Mouse (Mus musculus) testis, postnatal 14 days (tissue): ENCODE results near the gene Igsf10.
"Not testable (repeated sequence)": the region's sequence is repeated elsewhere in the genome, so short reads cannot be mapped to it uniquely, and the experiment has no call there.

Experiments used
- DNase-seq: peaks from one replicate; pipeline ENCODE4 v3.0.0; 2021; ENCODE audit warnings: low spot score

Igsf10 gene

DNA sequence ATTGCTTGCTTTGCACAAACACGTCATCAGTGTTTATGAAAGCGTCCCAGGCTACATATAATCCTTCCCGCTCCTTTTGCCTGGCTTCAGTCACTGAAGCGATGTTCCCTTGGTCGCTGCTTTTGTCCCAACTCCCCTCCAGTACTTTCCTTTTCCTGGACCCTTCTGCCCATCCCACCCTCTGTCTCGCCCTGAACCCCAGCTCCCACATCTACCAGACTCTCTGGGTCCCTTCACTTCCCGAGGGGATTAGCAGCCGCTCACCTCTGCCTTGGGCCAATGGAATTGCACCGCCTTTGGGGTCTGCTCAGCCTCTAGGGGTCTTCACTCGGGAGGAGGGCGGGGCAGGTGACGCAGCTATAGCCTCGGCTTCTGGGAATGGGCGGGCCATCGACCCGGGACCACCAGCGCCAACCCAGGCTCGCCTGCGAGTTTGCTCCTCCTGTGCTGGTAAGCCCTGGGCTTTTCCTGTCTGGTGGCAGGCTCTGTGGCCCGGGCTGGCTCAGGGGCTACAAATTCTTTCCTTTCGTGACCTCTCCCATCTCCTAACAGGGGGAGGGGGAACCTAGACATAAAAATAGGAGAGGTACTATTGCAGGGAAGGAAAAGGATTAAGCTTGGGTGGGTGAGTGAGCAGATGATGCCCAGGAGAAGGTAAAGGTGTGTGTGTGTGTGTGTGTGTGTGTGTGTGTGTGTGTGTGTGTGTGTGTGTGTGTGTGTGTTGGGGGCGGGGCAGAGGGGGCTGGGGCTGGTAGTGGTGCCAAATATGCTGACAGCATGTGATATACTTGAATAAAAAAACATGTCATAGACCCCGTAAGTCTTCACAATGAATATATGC is at the start of gene Igsf10:
TSS of gene Igsf10 (minus strand) at position 330 of the 841 bp plus-strand sequence.
- DNase-seq: peak; percentile 19

DNA sequence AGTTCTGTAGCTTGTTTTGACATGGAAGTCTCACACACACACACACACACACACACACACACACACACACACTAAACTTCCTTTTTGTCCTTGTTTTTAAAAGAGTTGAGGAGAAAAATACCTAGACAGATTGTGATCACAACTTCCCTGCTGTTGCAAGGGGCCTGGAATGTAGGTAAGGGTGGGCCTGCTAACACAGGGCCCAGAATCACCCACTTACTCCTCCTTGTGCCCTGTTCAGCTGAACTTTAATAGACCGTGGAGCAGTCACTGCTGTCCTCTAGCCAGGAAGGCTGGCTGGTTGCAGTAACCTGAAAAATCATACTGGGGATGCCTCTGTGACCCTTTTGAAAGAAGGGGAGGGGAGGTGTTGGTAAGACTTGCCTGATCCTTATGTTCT is 41.4 kb upstream of the Igsf10 start:
- no peak for DNase-seq

DNA sequence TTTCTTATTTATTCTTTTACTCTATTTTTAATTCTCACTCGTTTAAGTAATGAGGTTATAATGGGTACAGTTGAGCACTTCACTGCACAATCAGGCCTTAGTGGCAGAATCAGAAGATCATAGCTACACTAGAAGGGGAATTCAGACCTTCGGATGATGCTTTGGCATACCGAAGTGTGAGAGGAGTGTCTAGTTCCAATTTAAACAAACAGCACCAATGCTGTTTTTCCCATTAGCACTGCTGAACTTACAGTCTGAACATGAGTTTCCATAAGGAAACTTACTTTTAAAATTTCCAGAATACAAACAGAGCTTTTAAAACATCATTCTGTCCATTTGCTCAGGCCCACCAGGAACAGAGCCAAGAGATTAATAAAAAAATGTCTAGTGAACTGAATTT is 40.8 kb upstream of the Igsf10 start:
- DNase-seq: no peak

DNA sequence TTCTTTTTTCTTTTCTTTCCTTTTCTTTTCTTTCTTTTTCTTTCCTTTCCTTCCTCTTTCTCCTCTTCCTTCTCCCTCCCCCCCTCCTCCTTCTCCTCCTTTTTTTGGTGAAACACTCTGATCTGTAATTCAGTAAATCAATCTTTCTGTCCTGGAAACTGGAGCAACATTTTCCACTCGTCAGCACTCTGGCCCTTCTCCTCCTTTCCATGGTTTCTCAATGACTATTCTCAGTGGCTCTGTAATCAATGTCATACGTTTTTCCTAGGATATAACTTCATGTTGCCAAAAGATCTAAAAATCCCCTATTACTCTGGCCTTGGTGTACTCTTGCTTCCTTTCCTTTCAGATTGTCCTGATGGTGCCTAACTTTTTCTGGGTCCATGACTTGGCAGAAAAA is 40.1 kb upstream of the Igsf10 start:
- DNase-seq: no peak

DNA sequence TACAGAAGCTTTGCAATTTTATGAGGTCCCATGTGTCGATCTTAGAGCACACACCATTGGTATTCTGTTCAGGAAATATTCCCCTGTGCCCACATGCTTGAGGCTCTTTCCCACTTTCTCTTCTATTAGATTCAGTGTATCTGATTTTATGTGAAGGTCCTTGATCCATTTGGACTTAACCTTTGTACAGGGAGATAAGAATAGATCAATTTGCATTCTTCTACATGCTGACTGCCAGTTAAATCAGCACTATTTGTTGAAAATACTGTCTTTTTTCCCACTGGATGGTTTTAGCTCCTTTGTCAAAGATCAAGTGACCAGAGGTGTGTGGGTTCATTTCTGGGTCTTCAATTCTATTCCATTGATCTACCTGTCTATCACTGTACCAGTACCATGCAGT is 34.6 kb upstream of the Igsf10 start:
- not testable (repeated sequence) for DNase-seq

DNA sequence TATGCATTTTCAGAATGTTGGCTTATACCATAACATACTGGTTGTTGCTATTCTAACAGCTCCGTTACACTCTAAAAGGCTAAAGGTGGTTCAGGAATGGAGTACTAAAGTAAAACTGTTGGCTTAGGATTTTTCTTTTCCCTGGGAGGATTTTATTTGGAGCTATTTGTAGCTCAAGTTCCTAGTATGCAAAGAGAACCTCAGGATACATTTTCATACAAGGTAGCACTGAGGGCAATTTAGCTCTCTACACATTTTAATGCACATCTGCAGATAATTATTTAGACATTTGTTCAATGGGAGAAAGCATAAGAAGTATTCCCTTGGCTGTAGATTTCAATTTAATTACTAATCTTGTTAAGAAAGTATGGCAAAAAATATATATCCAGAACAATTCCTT is 17.7 kb upstream of the Igsf10 start:
- no peak for DNase-seq

DNA sequence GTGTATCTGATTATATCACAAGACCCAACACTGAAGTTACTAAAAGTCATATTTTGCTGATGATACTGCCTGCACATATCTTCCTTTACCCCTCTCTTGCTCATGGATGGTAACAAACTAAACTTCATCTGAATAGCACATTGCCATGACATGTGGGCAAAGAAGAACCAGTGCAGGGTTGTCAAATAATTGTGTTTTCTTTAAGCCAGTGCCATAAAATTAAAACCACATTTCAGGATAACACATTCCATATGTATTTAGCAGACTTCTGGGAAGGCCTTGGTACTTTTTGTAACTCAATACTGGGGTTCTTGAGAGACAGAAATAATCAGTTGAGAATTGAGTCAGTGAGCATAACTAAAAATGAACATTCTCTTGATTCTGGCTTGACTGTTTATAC is 15.9 kb upstream of the Igsf10 start:
- DNase-seq: no peak

DNA sequence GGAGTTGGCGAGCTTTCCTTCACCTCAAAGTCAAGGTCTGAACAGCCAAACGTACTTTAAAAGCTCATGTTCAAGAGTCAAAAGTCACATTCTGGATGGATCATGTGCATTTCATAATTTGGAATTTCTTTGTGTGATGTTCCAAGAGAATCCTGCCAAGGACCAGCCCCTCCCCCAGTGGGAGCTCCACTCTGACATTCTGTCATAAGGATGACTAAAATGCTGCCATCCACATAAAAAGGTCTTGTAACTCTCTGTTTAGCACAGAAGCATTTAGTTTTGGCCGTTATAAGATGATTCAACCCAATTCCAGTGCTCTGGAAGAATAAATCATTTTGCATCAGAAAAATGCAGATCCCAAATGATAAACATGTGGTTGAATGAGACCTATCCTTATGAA is 10.0 kb upstream of the Igsf10 start:
- DNase-seq: no peak

DNA sequence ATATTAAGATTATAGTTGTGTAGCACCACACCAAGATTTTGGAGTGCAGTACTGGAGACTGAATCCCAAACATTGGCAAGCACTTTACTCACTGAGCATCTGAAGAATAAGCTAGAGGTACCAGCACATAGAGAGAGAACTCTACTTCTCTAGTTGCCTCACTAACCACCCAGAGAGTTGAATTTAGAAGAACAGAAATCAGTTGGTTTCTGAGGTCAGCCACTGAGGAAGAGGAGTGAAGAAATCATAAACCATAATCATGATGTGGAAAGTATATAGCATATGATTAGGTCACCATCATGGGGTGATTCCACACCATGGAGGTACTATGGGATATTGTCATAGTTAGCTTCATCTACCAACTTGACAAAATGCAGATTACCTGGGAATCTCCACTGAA is 7.6 kb upstream of the Igsf10 start:
- no peak for DNase-seq

DNA sequence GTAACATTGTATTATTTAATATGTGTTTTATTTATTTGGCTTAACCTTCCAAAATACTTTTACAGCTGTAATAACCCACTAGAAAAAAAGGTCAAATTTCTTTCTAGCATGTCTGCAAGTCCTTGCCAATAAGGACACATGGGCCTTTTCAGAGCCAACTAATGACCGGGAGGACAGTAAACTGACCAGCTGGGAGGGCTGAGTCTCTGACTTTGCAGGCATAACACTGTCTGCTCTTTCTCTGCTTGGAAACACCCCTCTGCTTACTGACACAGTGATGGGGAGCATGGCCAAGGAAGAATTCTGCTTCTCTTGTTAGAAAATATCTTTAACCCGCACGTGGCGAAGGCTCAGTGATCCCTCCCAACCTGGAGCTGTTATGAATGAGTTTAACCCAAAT is 1.2 kb downstream of the Igsf10 start:
- DNase-seq: peak; percentile 25

DNA sequence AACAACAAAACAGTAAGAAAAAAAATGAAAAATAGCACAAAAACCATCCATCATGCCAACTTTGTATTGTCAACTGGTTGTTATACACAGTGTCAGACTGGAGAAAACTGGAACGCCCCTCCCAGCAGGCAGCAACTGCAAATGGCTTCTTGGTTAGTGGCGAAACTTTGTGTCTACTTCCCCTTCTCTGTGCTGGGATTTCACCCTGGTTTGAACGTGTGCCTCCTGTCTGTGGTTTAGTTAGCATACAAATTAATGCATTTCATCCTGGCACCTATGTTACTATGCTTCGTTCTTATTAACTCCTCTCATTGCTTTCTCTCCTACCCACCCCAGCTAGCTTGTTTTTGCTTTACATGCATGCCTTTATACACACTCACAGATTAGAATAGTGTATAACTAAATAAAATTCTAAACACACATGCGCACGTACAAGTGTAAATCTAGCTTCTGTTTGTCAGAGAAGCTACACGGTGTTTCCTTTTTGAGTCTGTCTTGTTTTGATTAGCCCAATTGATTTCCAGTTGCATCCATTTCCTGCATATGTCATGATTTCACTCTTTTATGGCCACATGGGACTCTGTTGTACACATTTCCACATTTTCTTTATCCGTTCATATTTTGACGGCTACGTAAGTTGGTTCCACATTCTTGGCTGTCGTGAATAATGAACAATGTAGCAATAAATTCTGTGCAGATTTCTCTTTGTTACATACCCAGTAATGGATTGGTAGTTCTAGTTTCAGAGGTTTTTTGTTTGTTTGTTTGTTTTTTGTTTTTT is 2.4 kb downstream of the Igsf10 start:
- no peak for DNase-seq

DNA sequence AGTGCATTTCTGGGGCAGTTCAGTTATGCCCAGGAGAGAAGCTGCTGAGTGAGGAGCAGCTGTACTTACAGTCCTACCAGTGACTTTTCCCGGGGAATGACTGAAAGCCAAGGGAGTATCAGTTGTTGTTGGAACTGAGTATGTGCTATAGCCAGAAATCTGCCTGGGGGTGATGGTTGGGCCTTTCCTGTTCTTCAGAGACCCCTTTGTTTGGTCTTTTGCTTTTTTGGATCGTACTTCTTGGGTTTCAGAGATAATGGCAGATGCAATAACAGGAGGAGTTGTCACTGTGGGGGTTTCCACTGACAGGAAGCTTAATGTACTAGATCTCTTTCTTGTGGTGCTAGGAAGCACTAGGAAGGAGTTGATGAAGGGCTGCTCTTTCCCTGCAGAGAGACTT is 15.7 kb downstream of the Igsf10 start:
- no peak for DNase-seq

DNA sequence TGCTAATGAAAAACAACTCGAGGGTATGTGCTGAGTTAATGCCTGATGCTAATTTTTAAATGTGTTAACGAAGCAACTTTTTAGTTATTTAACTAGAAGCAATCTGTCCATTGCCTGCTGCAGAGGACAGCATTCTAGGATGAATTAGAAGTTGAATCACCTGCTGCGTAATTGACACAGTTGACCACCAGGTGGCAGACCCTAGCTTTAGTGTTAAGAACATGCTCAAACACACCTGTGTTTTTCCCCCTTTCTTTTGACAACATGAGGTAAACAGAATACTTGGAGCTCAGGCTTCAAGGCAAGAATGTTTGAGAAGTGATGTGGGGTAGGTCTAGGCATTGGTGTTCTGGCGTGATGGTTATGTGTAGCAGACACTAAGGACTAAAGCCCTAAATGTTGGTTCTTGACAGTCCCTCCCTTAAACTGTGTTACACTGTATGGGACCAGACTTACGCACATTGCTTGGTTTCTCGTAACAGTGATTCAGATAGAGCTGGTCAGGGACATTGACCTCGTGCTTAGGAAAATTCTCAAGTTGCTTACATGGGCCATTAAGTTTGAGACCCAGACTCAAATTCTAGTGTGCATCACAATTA is 22.8 kb downstream of the Igsf10 start:
- DNase-seq: no peak

DNA sequence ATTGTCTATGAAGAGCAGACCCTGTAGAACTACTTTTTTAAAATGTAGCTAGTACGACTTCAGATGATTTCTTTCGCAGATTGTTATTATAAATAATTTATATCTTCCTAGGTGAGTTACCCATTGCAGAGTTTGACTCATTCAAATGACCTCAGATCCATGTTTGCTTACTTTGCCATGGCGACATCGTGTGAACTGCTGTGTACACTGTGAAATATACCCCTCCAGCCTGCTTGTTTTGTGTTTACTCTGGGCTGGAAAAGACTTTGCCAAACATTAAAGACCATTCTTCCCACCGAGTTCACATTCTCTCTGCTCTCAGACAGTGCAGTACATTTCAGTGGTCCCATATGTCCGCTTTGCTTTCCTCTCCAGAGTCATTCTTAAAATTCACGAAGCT is 28.1 kb downstream of the Igsf10 start:
- no peak for DNase-seq

DNA sequence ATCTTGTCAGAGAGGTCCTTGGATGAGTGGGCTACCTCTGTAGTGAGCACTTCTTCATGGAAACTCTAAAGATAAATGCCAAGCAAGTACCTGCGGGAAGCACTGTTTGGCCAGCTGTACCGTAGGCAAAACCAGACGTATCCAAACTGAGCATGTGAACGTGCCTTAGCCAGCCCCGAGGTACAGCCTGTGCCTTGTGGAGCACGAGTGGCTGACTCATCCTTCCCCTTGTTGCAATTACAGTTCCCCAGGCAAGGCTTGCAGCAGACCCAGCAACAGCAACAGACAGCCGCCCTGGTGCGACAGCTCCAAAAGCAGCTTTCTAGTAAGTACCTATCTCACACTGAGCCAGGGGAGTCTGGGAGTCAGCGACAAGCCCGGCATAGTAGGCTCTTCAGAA is 31.6 kb downstream of the Igsf10 start:
- DNase-seq: no peak

DNA sequence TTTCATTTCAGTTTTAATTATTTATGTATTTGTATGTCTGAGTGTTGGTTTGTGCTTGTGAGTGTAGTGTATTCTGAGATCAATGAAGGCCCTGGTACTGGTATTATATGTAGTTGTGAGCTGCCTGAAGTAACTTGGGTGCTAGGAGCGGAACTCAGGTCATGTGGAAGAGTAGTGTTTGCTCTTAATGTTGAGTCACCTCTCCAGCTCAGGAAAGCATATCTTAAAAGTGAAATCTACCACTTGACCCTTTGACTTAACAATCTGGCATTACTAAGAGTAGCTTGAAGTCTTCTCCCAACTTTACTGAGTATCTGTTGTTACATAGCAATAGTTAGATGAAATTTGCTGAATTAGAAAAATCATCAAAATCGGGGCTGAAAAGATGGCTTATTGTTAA is 38.7 kb downstream of the Igsf10 start:
- DNase-seq: no peak

DNA sequence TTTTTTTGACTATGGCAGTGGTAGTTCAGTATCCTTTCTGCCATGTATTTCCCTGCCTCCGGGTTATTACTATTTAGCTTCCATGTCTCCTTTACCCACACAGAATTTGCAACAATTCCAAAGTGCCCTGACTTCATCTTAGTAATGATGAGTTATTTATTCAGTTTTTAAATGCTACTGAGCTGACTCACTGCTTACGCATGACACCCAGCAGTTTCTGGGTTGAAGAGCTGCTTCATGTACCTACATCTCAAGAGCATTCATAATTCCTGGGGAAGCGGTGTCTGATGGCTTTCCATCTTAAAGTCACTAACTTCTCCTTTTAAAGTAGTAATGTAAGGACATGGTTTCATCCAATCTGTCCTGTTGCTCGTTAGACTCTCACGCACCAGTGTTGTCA is 39.2 kb downstream of the Igsf10 start:
- no peak for DNase-seq

DNA sequence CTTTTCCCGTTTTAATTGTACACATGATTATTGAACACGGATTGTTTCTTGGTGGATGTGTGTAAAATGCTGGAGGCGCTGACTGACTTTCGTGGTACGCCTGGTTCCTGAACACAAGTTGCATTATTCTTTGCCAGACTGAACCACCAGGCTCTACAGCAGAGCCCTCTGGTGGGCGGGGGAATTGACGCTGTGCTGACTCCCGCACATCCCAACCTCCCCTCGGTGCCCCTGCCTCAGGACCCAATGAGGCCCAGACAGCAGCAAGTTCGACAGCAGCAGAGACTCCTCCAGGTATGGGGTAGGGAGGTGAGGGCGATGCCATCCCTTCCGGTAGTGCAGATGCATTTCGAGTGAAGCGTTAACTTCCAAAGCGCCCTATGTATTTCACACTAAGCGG is 46.5 kb downstream of the Igsf10 start:
- DNase-seq: no peak

DNA sequence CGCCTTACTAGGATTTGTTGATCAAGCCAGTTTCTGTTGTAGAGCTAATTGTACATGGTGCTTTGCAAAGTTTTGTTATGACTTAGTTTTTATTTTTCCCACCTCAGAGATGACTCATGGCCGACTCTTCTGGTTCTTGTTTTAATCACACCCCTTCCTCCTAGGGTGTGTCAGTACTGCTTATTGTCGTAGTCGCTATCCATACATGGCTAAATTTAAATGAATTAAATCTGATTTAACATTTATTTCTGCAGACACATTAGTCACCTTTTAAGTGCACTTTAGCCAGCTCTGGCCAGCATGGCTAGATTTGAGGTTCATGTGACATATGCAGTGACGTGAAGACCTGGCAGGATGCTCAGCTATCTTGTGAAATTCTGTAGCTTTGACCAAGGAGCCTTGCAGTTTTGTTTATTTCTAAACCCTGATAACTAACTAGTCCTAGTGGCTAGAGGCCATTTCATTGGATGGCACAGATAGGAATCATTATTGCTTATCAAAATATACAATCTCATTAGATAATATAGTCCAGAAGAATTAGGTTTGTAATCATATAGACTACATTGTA is 47.5 kb downstream of the Igsf10 start:
- no peak for DNase-seq

DNA sequence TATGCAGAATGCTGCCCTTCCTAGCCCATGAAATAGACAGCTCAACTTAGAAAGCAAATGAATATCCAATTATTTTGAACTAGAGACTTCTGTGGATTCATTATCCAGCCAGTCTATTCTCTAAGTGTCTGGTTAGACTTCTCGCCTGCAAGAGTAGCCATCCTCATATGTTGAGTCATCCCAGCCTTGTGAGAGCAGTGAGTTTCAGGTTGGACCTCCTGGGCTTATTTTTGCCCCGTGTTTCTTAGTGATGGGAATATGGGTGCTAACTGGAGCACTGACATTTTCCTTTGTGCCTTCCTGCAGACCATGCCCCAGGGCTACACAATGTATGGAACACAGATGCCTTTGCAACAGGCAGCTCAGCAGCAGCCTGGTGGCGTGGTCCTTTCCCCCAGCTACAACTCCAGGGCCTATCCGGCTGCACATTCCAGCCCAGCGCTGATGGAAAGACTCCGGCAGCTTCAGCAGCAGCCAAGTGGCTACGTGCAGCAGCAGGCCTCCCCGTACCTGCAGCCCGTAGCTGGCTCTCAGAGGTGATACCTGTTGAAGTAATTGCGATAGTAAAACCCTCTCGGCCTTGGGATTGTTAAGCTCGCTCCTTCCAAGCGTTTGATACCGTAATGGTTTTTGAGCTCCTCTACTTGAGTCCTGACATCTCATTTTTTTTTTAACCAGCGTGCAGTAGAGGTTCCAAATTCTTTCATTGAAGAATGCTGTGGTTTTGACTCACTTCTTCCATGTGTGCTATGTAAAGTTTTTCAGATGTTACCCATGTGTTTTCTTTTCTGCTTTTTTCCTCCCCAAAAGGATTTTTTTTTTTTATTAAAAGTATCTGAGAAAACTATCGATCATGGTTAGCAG is 48.3 kb downstream of the Igsf10 start:
- no peak for DNase-seq

DNA sequence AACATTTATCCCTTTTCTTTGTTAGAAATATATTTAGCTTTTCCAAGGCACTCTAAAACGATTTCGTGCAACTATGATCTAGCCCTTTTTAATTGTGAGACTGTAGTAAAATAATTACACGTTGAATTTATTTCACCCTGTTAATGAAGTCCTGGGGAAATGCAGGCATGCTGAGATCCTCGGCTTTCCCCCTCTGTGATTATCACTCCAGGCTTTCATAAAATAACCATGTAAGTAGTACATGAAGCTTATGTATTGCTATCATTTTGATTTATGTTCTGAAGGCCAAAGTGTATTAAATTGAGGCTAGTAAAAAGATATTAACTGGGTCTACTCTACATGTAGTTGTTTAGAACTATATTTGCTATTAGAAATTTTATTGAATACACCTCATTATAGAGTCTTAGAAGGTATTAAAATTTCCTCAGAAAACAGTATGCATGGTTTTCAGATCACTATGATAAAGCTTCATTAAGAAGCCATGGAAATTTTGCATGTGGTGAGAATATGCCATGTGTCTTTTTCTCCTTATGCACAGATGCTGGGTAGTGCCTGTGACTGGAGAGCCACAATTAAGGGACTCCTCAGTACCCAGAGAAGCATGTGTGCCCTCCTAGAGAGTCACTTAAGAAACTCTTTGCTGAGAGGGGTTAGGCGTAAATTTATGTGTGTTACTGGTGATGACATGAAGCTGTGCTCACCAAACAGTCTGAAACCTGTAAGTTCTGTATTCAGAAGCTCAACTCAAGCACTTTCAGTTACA is 50.6 kb downstream of the Igsf10 start:
- no peak for DNase-seq
